11 mouse cellular contexts compared by ENCODE assay signal in the genomic region with DNA sequence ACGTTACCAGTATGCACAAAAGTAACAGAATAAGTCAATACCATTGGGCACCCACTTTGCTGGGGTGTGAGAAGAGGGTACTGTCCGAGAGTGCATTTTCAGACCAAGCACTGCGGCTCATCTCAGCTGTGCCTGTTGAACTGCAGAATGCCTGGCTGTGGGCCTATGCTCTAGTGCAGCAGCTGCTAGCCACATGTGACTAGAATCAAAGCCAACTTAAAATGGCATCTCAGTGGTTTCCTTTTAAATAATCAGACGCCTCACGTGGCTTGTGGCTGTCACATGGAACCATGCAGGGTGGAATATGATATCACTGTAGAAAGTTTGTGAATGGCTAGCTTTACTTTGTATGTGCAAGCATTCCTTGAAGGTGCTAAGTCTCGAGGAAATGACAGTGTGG.
DNase-seq lines count a peak whose midpoint lies in the region; ATAC-seq lines count a peak whose summit lies in the region.
"Had no signal": no experiment of that assay in that cellular context is flagged by ENCODE, and none has a peak within 500 bp of the region (broad histone marks: within the 10 kb centered on the region; RNA-seq: fewer than 3 reads in every experiment).

No protein-coding gene starts in this region.

- H3K27ac ChIP-seq in kidney, embryonic 14.5 days (ENCODE audit: low read depth, low read length), result no peak overlapping the region
- no peak overlapping the region for H3K27ac ChIP-seq in liver, embryonic 11.5 days (ENCODE audit: low read depth, low read length)
- no peak overlapping the region for H3K27ac ChIP-seq in kidney, embryonic 15.5 days

- H3K36me3 ChIP-seq in kidney, embryonic 14.5 days (ENCODE audit: control insufficient read depth, insufficient read depth, low read length), result no peaks in the 10 kb centered on the region
- H3K36me3 ChIP-seq in liver, embryonic 11.5 days (ENCODE audit: control insufficient read depth, insufficient read depth, low read length), result no peaks in the 10 kb centered on the region
- no peaks in the 10 kb centered on the region for H3K36me3 ChIP-seq in kidney, embryonic 15.5 days
- H3K36me3 ChIP-seq: neural tube, embryonic 13.5 days had no signal

- no peaks in the 10 kb centered on the region for H3K27me3 ChIP-seq in kidney, embryonic 14.5 days (ENCODE audit: control insufficient read depth, insufficient read depth, low read length)
- no peaks in the 10 kb centered on the region for H3K27me3 ChIP-seq in liver, embryonic 11.5 days (replicated peaks; ENCODE audit: control insufficient read depth, insufficient read depth, low read length)
- H3K27me3 ChIP-seq in kidney, embryonic 15.5 days, result no peaks in the 10 kb centered on the region

- H3K9me3 ChIP-seq in kidney, embryonic 14.5 days (ENCODE audit: control insufficient read depth, low read length), result no peaks in the 10 kb centered on the region
- no peaks in the 10 kb centered on the region for H3K9me3 ChIP-seq in liver, embryonic 11.5 days (ENCODE audit: control insufficient read depth, low read length)
- H3K9me3 ChIP-seq in kidney, embryonic 15.5 days (replicated peaks), result no peaks in the 10 kb centered on the region
- H3K9me3 ChIP-seq: neural tube, embryonic 13.5 days had no signal

- H3K4me2 ChIP-seq in kidney, embryonic 14.5 days (replicated peaks; ENCODE audit: low read depth, low read length), result no peak overlapping the region
- no peak overlapping the region for H3K4me2 ChIP-seq in liver, embryonic 11.5 days
- H3K4me2 ChIP-seq in kidney, embryonic 15.5 days, result no peak overlapping the region
- H3K4me2 ChIP-seq: neural tube, embryonic 13.5 days had no signal

- WGBS in kidney, embryonic 14.5 days, result 83% methylated on average over 6 of the region's 6 CpGs
- WGBS in liver, embryonic 11.5 days, result 81% methylated on average over 6 of the region's 6 CpGs
- WGBS in kidney, embryonic 15.5 days, result 83% methylated on average over 6 of the region's 6 CpGs

- peak; percentile 65 to 66 for DNase-seq in cerebellum, postnatal 10 days
- DNase-seq in cerebellum, adult 8-10 months, result no peak
- peak; percentile 38 for DNase-seq in kidney, postnatal 10 days
- peak; percentile 32 for DNase-seq in gastrocnemius, postnatal 25 days
- DNase-seq in lung, postnatal 25 days (ENCODE audit: low spot score), result peak; percentile 15
- no peak for DNase-seq in liver, embryonic 11.5 days (ENCODE audit: low spot score)
- DNase-seq: layer of hippocampus, adult 9-11 months; liver, postnatal 0 days had no signal

- no peak overlapping the region for H3K9ac ChIP-seq in kidney, embryonic 14.5 days (ENCODE audit: low read depth, low read length)
- H3K9ac ChIP-seq in liver, embryonic 11.5 days (ENCODE audit: low read depth, low read length), result no peak overlapping the region
- no peak overlapping the region for H3K9ac ChIP-seq in kidney, embryonic 15.5 days
- H3K9ac ChIP-seq: liver, postnatal 0 days; neural tube, embryonic 13.5 days had no signal

- H3K4me1 ChIP-seq in kidney, embryonic 14.5 days (ENCODE audit: control insufficient read depth, insufficient read depth, low read length), result peaks cover 19% of the 10 kb centered on the region
- no peaks in the 10 kb centered on the region for H3K4me1 ChIP-seq in liver, embryonic 11.5 days (replicated peaks; ENCODE audit: control insufficient read depth, insufficient read depth, low read length)
- peaks cover 29% of the 10 kb centered on the region for H3K4me1 ChIP-seq in kidney, embryonic 15.5 days

- H3K4me3 ChIP-seq in kidney, embryonic 14.5 days (ENCODE audit: low read length), result no peak overlapping the region
- no peak overlapping the region for H3K4me3 ChIP-seq in liver, embryonic 11.5 days (ENCODE audit: low read depth, low read length)
- H3K4me3 ChIP-seq in kidney, embryonic 15.5 days (replicated peaks), result no peak overlapping the region
- H3K4me3 ChIP-seq: neural tube, embryonic 13.5 days had no signal

- ATAC-seq in kidney, embryonic 14.5 days (ENCODE audit: low FRiP score, low TSS enrichment), result no peak
- ATAC-seq in liver, embryonic 11.5 days (replicated peaks; ENCODE audit: low FRiP score), result no peak
- no peak for ATAC-seq in kidney, embryonic 15.5 days (replicated peaks; ENCODE audit: low FRiP score)
- ATAC-seq: liver, postnatal 0 days had no signal

Comparison
In these comparisons a context has a peak if more than half of its experiments do, and no peak if none do; other contexts are left out.
1. DNase-seq: peak in cerebellum, postnatal 10 days (2 of 2), kidney, postnatal 10 days (single experiment), gastrocnemius, postnatal 25 days (single experiment) and lung, postnatal 25 days (single experiment); none in cerebellum, adult 8-10 months (single experiment) and liver, embryonic 11.5 days (single experiment).